Mouse (Mus musculus): ENCODE measurements around the gene Nr4a1.

The Nr4a1 gene

GRCm38 (mm10) chr15:101290354-101290753 lies 36.3 kb downstream of the Nr4a1 start:
- DNase-seq, result no peak

- no peak for DNase-seq
Measured at GRCm38 (mm10) chr15:101292012-101292411, 37.9 kb downstream of the Nr4a1 start.

- no peak for DNase-seq
Measured at GRCm38 (mm10) chr15:101293025-101293621, 39.1 kb downstream of the Nr4a1 start, which contains the start of gene 6030408B16Rik. TSS of gene 6030408B16Rik (plus strand) at chr15:101293212.

GRCm38 (mm10) chr15:101294028-101294894 lies 40.2 kb downstream of the Nr4a1 start:
- no peak for DNase-seq

- DNase-seq, result no peak
Measured at GRCm38 (mm10) chr15:101295106-101295505, 41.0 kb downstream of the Nr4a1 start.

GRCm38 (mm10) chr15:101295616-101296015 lies 41.5 kb downstream of the Nr4a1 start:
- no peak for DNase-seq

- DNase-seq, result no peak
Measured at GRCm38 (mm10) chr15:101296091-101296490, 42.0 kb downstream of the Nr4a1 start.

- no peak for DNase-seq
Measured at GRCm38 (mm10) chr15:101297988-101298387, 43.9 kb downstream of the Nr4a1 start.

- peak; percentile 51 to 55 for DNase-seq
Measured at GRCm38 (mm10) chr15:101298550-101298949, 44.5 kb downstream of the Nr4a1 start.

- DNase-seq, result no peak
Measured at GRCm38 (mm10) chr15:101299480-101299960, 45.5 kb downstream of the Nr4a1 start.

GRCm38 (mm10) chr15:101300128-101300527 lies 46.1 kb downstream of the Nr4a1 start:
- DNase-seq, result no peak

GRCm38 (mm10) chr15:101302201-101302600 lies 48.1 kb downstream of the Nr4a1 start:
- DNase-seq, result no peak

GRCm38 (mm10) chr15:101303830-101304229 lies 49.8 kb downstream of the Nr4a1 start:
- DNase-seq, result no peak

- no peak for DNase-seq
Measured at GRCm38 (mm10) chr15:101306459-101306858, 52.4 kb downstream of the Nr4a1 start.

GRCm38 (mm10) chr15:101308440-101309348 lies 54.6 kb downstream of the Nr4a1 start:
- no peak for DNase-seq

GRCm38 (mm10) chr15:101309493-101309892 lies 55.4 kb downstream of the Nr4a1 start:
- no peak for DNase-seq

GRCm38 (mm10) chr15:101311087-101311770 lies 57.2 kb downstream of the Nr4a1 start:
- peak; percentile 70 to 78 for DNase-seq

- no peak for DNase-seq
Measured at GRCm38 (mm10) chr15:101312006-101312405, 57.9 kb downstream of the Nr4a1 start.

GRCm38 (mm10) chr15:101315378-101315777 lies 61.3 kb downstream of the Nr4a1 start:
- DNase-seq, result no peak

GRCm38 (mm10) chr15:101315832-101316231 lies 61.8 kb downstream of the Nr4a1 start:
- DNase-seq, result peak; percentile 94 to 95

- peak in 1 of 2 experiments; percentile 30 for DNase-seq
Measured at GRCm38 (mm10) chr15:101316279-101316912, 62.3 kb downstream of the Nr4a1 start.

Measured in cerebellum, postnatal 10 days (tissue).